Comparison of ENCODE assay signal across 7 mouse cellular contexts in genomic region chr16:35941382-35941781, GRCm38 (mm10). TPM values are rescaled to one million over a fixed set of nuclear protein-coding genes. Genes with fewer than 3 reads are reported as not detected.
DNase-seq lines count a peak whose midpoint lies in the region; ATAC-seq and TF ChIP-seq lines count a peak whose summit lies in the region.

No protein-coding gene starts in this region.

- no peak overlapping the region for H3K27ac ChIP-seq in kidney, postnatal 0 days
- no peak overlapping the region for H3K27ac ChIP-seq in ES-E14 (ENCODE audit: insufficient read depth, low read depth, low read length, poor library complexity, severe bottlenecking)
- H3K27ac ChIP-seq in small intestine, adult 2 months (ENCODE audit: insufficient read depth, low read depth, low read length), result no peak overlapping the region

- peak; percentile 43; the same call in 1 of the 2 replicates for TF ChIP-seq CTCF in kidney, postnatal 0 days (IDR thresholded peaks at IDR 0.05; ENCODE audit: low read depth)
- peak; percentile 54; the same call in 1 of the 2 replicates for TF ChIP-seq CTCF in small intestine, adult 2 months (IDR thresholded peaks at IDR 0.05; ENCODE audit: extremely low read depth, insufficient read length, insufficient replicate concordance, low read depth, low read length)

- H3K27me3 ChIP-seq in kidney, postnatal 0 days (ENCODE audit: insufficient read depth, low read length), result no peaks in the 10 kb centered on the region
- H3K27me3 ChIP-seq in small intestine, adult 2 months (ENCODE audit: control insufficient read depth, insufficient read depth, low read length), result no peaks in the 10 kb centered on the region

- in situ Hi-C loops in ES-E14 (cut with MboI; ENCODE audit: low sequenced_read_pairs in 2 of 2, unreplicated experiment in 2 of 2), result no loop called here

- WGBS in kidney, postnatal 0 days, result 88% methylated on average over 7 of the region's 7 CpGs
- 87% methylated on average over 7 of the region's 7 CpGs for WGBS in small intestine, adult 2 months

- H3K4me3 ChIP-seq in kidney, postnatal 0 days (replicated peaks; ENCODE audit: low read depth, low read length), result no peak overlapping the region
- H3K4me3 ChIP-seq in ES-E14 (ENCODE audit: insufficient read depth in 1 of 2, low read depth in 1 of 2, low read length in 2 of 2, poor library complexity in 1 of 2, severe bottlenecking in 1 of 2), result no peak overlapping the region
- H3K4me3 ChIP-seq in small intestine, adult 2 months (ENCODE audit: low read depth, low read length), result no peak overlapping the region

- H3K4me2 ChIP-seq in kidney, postnatal 0 days (ENCODE audit: low read length), result no peak overlapping the region

- no peak for ATAC-seq in kidney, postnatal 0 days (replicated peaks; ENCODE audit: low FRiP score, low read depth)

- no peak for TF ChIP-seq POLR2A in small intestine, adult 2 months (IDR thresholded peaks at IDR 0.05; ENCODE audit: low read depth, low read length)

- H3K36me3 ChIP-seq in kidney, postnatal 0 days (ENCODE audit: insufficient read depth, low read length), result peaks cover 5% of the 10 kb centered on the region; the same call in 1 of the 2 replicates
- H3K36me3 ChIP-seq in ES-E14 (ENCODE audit: control insufficient read depth, insufficient read depth, low read length, poor library complexity, severe bottlenecking), result no peaks in the 10 kb centered on the region
- H3K36me3 ChIP-seq in small intestine, adult 2 months (ENCODE audit: control insufficient read depth, insufficient read depth, low read length), result peaks cover 35% of the 10 kb centered on the region

- DNase-seq in kidney, postnatal 0 days (ENCODE audit: low spot score), result no peak
- DNase-seq in kidney, adult 11 months, result no peak
- DNase-seq in ES-E14 (ENCODE audit: low read depth, low spot score), result peak; percentile 31
- DNase-seq in c-Kit-positive CD71-positive TER-119-positive erythroid progenitor cells, embryonic 14.5 days (ENCODE audit: low spot score), result peak; percentile 48
- no peak for DNase-seq in left cerebral cortex, adult 9 months (ENCODE audit: low spot score in 2 of 2)
- DNase-seq in cerebellum, adult 11 months, result no peak

- no peak overlapping the region for H3K9ac ChIP-seq in kidney, postnatal 0 days (ENCODE audit: low read depth, low read length)
- H3K9ac ChIP-seq in ES-E14 (ENCODE audit: insufficient read depth, low read depth, low read length, poor library complexity, severe bottlenecking), result no peak overlapping the region

- no peaks in the 10 kb centered on the region for H3K9me3 ChIP-seq in kidney, postnatal 0 days (replicated peaks; ENCODE audit: low read length)
- no peaks in the 10 kb centered on the region for H3K9me3 ChIP-seq in ES-E14 (ENCODE audit: control insufficient read depth, insufficient read depth, low read depth, low read length)

- H3K4me1 ChIP-seq in kidney, postnatal 0 days (replicated peaks; ENCODE audit: insufficient read depth, low read length), result no peaks in the 10 kb centered on the region
- H3K4me1 ChIP-seq in ES-E14 (ENCODE audit: control insufficient read depth in 2 of 2, insufficient read depth in 2 of 2, low read length in 2 of 2, poor library complexity in 1 of 2), result peaks cover 0 to 2% of the 10 kb centered on the region in 2 experiments; a peak in 1 of 4 replicates
- H3K4me1 ChIP-seq in small intestine, adult 2 months (ENCODE audit: control insufficient read depth, insufficient read depth, insufficient read length, low read length), result peaks cover 4% of the 10 kb centered on the region; the same call in 1 of the 2 replicates

TF ChIP-seq in ES-E14, 5 proteins besides CTCF, POLR2A, EP300 and RAD21:
- TF ChIP-seq CHD2 (IDR thresholded peaks at IDR 0.05; ENCODE audit: low read depth, low read length), result no peak
- TF ChIP-seq ZNF384 (IDR thresholded peaks at IDR 0.05; ENCODE audit: low read depth, low read length), result no peak
- no peak for TF ChIP-seq MAFK (IDR thresholded peaks at IDR 0.05; ENCODE audit: insufficient read depth, low read depth, low read length)
- TF ChIP-seq ZC3H11A (IDR thresholded peaks at IDR 0.05; ENCODE audit: borderline replicate concordance, low read depth, low read length), result no peak
- TF ChIP-seq HCFC1 (IDR thresholded peaks at IDR 0.05; ENCODE audit: borderline replicate concordance, insufficient read depth, low read length), result no peak
TF ChIP-seq in ES-E14: peak in this region for 0.

RNA-seq across cellular contexts. Expression of gene Dtx3l, which starts 2.4 kb away (rescaled TPM):
- 4.4 and 4.8 TPM in 2 replicates for polyA plus RNA-seq in kidney, postnatal 0 days (2015; fragmentation: Nextera tagmentation; extraction: Ambion mirVana)
- total RNA-seq in ES-E14 (2012; rRNA removed), result 3.2 and 3.8 TPM in 2 replicates
- 5.5 and 16.7 TPM in 2 replicates for polyA plus RNA-seq in small intestine, adult 2 months (2012; rRNA removed)

RNA-seq across cellular contexts. Expression of gene Parp9, which starts 3.1 kb away (rescaled TPM):
- 10.7 and 11.3 TPM in 2 replicates for polyA plus RNA-seq in kidney, postnatal 0 days (2015; fragmentation: Nextera tagmentation; extraction: Ambion mirVana)
- total RNA-seq in ES-E14 (2012; rRNA removed), result 4.8 and 7.3 TPM in 2 replicates
- polyA plus RNA-seq in small intestine, adult 2 months (2012; rRNA removed), result 2.6 and 7.6 TPM in 2 replicates

RNA-seq across cellular contexts. Expression of gene Kpna1, which starts 37.2 kb away (rescaled TPM):
- 23.3 and 24.7 TPM in 2 replicates for polyA plus RNA-seq in kidney, postnatal 0 days (2015; fragmentation: Nextera tagmentation; extraction: Ambion mirVana)
- total RNA-seq in ES-E14 (2012; rRNA removed), result 34.4 and 43.0 TPM in 2 replicates
- 1.2 and 2.5 TPM in 2 replicates for polyA plus RNA-seq in small intestine, adult 2 months (2012; rRNA removed)

Comparison
In these comparisons a context has a peak if more than half of its experiments do, and no peak if none do; other contexts are left out.
1. DNase-seq: peak in ES-E14 (single experiment) and c-Kit-positive CD71-positive TER-119-positive erythroid progenitor cells, embryonic 14.5 days (single experiment); none in kidney, postnatal 0 days (single experiment), kidney, adult 11 months (single experiment), left cerebral cortex, adult 9 months (0 of 2) and cerebellum, adult 11 months (single experiment).